Mouse (Mus musculus): ENCODE results near the gene Prss32.

- TF ChIP-seq POLR2A (IDR thresholded peaks at IDR 0.05; ENCODE audit: low read depth, low read length): no peak
- no peak for TF ChIP-seq CTCF (conservative IDR thresholded peaks at IDR 0.05; ENCODE audit: insufficient read depth, insufficient read length, low read depth, low read length)
These were observed 19.3 kb downstream of the Prss32 start for GRCm38 (mm10) chr17:23862926-23863325.
